Mouse (Mus musculus) small intestine, adult 2 months (tissue): Measurements from ENCODE around the gene Evc2.

ENCODE experiments used
- CTCF ChIP-seq: fragments of 200-500 bp; IDR thresholded peaks from 2 replicates; pipeline ENCODE4 v1.5.1; 2012; ENCODE audit warnings: low read depth, mild to moderate bottlenecking, control low read depth, inconsistent platforms, low read length, moderate library complexity, mixed read lengths; ENCODE audit not compliant: insufficient replicate concordance, insufficient read length; ENCODE audit errors: extremely low read depth
- POLR2A ChIP-seq: fragments of 200-500 bp; IDR thresholded peaks from 2 replicates; pipeline ENCODE4 v1.6.1; 2012; ENCODE audit warnings: low read depth, mild to moderate bottlenecking, control low read depth, inconsistent platforms, low read length, moderate library complexity

GRCm38 (mm10) chr5:37331133-37331505 lies 7.2 kb upstream of the Evc2 start:
- no peak for TF ChIP-seq CTCF
- no peak for TF ChIP-seq POLR2A
